Mouse (Mus musculus): ENCODE measurements around the gene Col28a1. TPM values are rescaled to one million over a fixed set of nuclear protein-coding genes. Genes with fewer than 3 reads are reported as not detected.

Gene Col28a1
- total and polyA plus RNA-seq, 3 experiments, result not detected

DNA sequence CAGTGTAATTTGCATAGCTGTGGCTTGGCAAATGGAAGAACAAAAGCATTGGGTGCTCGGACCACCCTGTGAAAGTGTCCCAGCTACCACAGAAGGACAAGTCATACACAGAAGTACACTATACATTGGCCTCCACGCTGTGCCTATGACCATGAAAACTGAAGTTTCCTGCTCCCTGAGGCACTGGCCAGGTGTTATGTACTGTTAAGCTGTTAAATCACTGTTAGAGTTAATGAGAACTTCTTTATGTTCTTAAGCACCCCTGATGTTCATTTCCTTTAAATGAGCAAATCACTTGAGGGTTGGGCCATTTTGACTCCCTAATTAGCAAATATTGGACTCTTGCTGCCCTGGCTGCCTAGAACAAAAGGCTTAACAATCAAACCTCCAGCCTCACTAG is 73.3 kb downstream of the Col28a1 start:
- Histone ChIP-seq H3K4me1 (ENCODE audit: control insufficient read depth in 1 of 2, insufficient read depth in 2 of 2, low read length in 2 of 2) (no peaks in the 10 kb centered on the region), H3K4me3 (ENCODE audit: control insufficient read depth in 1 of 2, insufficient read depth in 1 of 2, low read depth in 2 of 2, low read length in 2 of 2) (no peak overlapping the region), H3K36me3 (ENCODE audit: control insufficient read depth in 1 of 2, insufficient read depth in 2 of 2, low read length in 2 of 2) (no peaks in the 10 kb centered on the region), H3K79me2 (ENCODE audit: control insufficient read depth, insufficient read depth, low read length, poor library complexity) (no peaks in the 10 kb centered on the region), H3K27ac (ENCODE audit: control insufficient read depth, low read depth, low read length) (no peak overlapping the region), H3K9ac (ENCODE audit: control insufficient read depth, low read depth, low read length, poor library complexity, severe bottlenecking) (no peak overlapping the region), H3K27me3 (ENCODE audit: control insufficient read depth in 1 of 2, insufficient read depth in 2 of 2, low read length in 2 of 2) (peaks cover 0 to 4% of the 10 kb centered on the region in 2 experiments; a peak in 2 of 4 replicates), H3K9me3 (replicated peaks; ENCODE audit: insufficient read depth, low read length) (no peaks in the 10 kb centered on the region)
- no peak for DNase-seq (ENCODE audit: low read depth, low spot score)
- TF ChIP-seq GABPA (IDR thresholded peaks at IDR 0.05; ENCODE audit: low read depth, low read length) (no peak), MAZ (IDR thresholded peaks at IDR 0.05; ENCODE audit: low read depth, low read length) (no peak), POLR2A (IDR thresholded peaks at IDR 0.05; ENCODE audit: control insufficient read depth in 1 of 2, insufficient read depth in 1 of 2, low read depth in 1 of 2, low read length in 2 of 2, poor library complexity in 1 of 2) (no peak), MAFK (IDR thresholded peaks at IDR 0.05; ENCODE audit: borderline replicate concordance, low read depth, low read length) (no peak), MAX (IDR thresholded peaks at IDR 0.05; ENCODE audit: low read length) (no peak)

DNA sequence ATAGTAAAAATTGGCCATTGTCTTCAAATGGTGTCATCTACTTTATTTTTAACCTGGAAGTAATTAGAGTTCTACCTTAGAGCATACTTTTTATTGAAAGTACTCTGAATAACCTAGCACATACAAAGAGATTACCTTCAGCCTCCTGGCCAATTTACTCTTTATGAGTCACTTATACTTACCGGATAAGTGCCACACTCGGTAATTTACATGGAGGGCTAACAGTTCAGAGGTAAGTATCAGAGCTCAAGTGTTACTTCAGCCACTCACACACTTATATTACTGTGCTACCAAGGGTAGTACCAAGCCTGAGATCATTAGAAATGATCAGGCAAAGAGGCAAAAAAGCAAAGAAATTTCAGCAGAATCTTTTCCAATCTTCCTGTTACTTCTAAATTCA is 73.8 kb downstream of the Col28a1 start:
- H3K79me2 ChIP-seq (ENCODE audit: control insufficient read depth, insufficient read depth, low read length, poor library complexity), result no peaks in the 10 kb centered on the region
- H3K27me3 ChIP-seq (ENCODE audit: control insufficient read depth in 1 of 2, insufficient read depth in 2 of 2, low read length in 2 of 2), result peaks cover 0 to 4% of the 10 kb centered on the region in 2 experiments; a peak in 2 of 4 replicates
- H3K36me3 ChIP-seq (ENCODE audit: control insufficient read depth in 1 of 2, insufficient read depth in 2 of 2, low read length in 2 of 2), result no peaks in the 10 kb centered on the region
- no peaks in the 10 kb centered on the region for H3K9me3 ChIP-seq (replicated peaks; ENCODE audit: insufficient read depth, low read length)
- H3K4me3 ChIP-seq (ENCODE audit: control insufficient read depth in 1 of 2, insufficient read depth in 1 of 2, low read depth in 2 of 2, low read length in 2 of 2), result no peak overlapping the region
- no peak for TF ChIP-seq E2F4 (IDR thresholded peaks at IDR 0.05; ENCODE audit: borderline replicate concordance, low read depth, low read length)
- TF ChIP-seq CHD2 (IDR thresholded peaks at IDR 0.05; ENCODE audit: low read length), result no peak
- TF ChIP-seq HCFC1 (IDR thresholded peaks at IDR 0.05; ENCODE audit: low read depth, low read length), result no peak
- TF ChIP-seq MAFK (IDR thresholded peaks at IDR 0.05; ENCODE audit: borderline replicate concordance, low read depth, low read length), result no peak
- no peak for TF ChIP-seq GABPA (IDR thresholded peaks at IDR 0.05; ENCODE audit: low read depth, low read length)
- no peak for TF ChIP-seq ZNF384 (IDR thresholded peaks at IDR 0.05; ENCODE audit: low read depth, low read length)
- no peak for TF ChIP-seq NELFE (IDR thresholded peaks at IDR 0.05; ENCODE audit: low read depth, low read length)
- TF ChIP-seq EP300 (IDR thresholded peaks at IDR 0.05; ENCODE audit: low read depth in 1 of 2, low read length in 2 of 2), result no peak
- no peak for TF ChIP-seq RCOR1 (IDR thresholded peaks at IDR 0.05; ENCODE audit: low read depth, low read length)
- no peak for TF ChIP-seq NRF1 (IDR thresholded peaks at IDR 0.05; ENCODE audit: insufficient read depth, low read depth, low read length, poor library complexity, severe bottlenecking)
- TF ChIP-seq ELF1 (IDR thresholded peaks at IDR 0.05; ENCODE audit: low read depth, low read length), result no peak
- no peak for TF ChIP-seq CTCF (IDR thresholded peaks at IDR 0.05 in 2 of 3, conservative IDR thresholded peaks at IDR 0.05 in 1 of 3; ENCODE audit: control insufficient read depth in 1 of 3, insufficient read depth in 1 of 3, low read depth in 2 of 3, low read length in 3 of 3, poor library complexity in 1 of 3, severe bottlenecking in 1 of 3)
- TF ChIP-seq SMC3 (IDR thresholded peaks at IDR 0.05; ENCODE audit: low read depth, low read length), result no peak
- no peak for TF ChIP-seq KAT2A (conservative IDR thresholded peaks at IDR 0.05; ENCODE audit: low read depth, low read length)
- no peak for TF ChIP-seq MAX (IDR thresholded peaks at IDR 0.05; ENCODE audit: low read length)
- no peak for TF ChIP-seq TCF12 (IDR thresholded peaks at IDR 0.05; ENCODE audit: low read depth, low read length)
- TF ChIP-seq MXI1 (IDR thresholded peaks at IDR 0.05; ENCODE audit: low read depth, low read length), result no peak
- no peak for TF ChIP-seq ZC3H11A (IDR thresholded peaks at IDR 0.05; ENCODE audit: low read depth, low read length)
- no peak for TF ChIP-seq MEF2A (IDR thresholded peaks at IDR 0.05; ENCODE audit: extremely low read depth, insufficient replicate concordance, low read depth, low read length, poor library complexity, severe bottlenecking)
- DNase-seq (ENCODE audit: low read depth, low spot score), result no peak
- no peaks in the 10 kb centered on the region for H3K4me1 ChIP-seq (ENCODE audit: control insufficient read depth in 1 of 2, insufficient read depth in 2 of 2, low read length in 2 of 2)
- H3K27ac ChIP-seq (ENCODE audit: control insufficient read depth, low read depth, low read length), result no peak overlapping the region
- H3K9ac ChIP-seq (ENCODE audit: control insufficient read depth, low read depth, low read length, poor library complexity, severe bottlenecking), result no peak overlapping the region

All from MEL (cell line).